Mouse (Mus musculus) stomach, postnatal 0 days (tissue): ENCODE measurements around the gene Zfhx3. TPM values are rescaled to one million over a fixed set of nuclear protein-coding genes. Genes with fewer than 3 reads are reported as not detected.

ENCODE experiments used
- ATAC-seq: fragments of 200-750 bp; cut with Nextera tagmentation; 2 replicates; pipeline ENCODE4 v1.8.0; 2017; ENCODE audit not compliant: low FRiP score, low TSS enrichment
- DNase-seq: peaks from one replicate; pipeline ENCODE4 v3.0.0-alpha.2; 2016; ENCODE audit warnings: low spot score
- H3K27ac ChIP-seq: fragments of 300-500 bp; sonication (generic); replicated peaks from 2 replicates; pipeline ENCODE4 v1.5.1; 2014; ENCODE audit warnings: mild to moderate bottlenecking, control low read depth
- H3K27me3 ChIP-seq: fragments of 300-500 bp; sonication (generic); 2 replicates; pipeline ENCODE4 v1.6.1; 2014; ENCODE audit warnings: low read length; ENCODE audit not compliant: control insufficient read depth, insufficient read depth
- H3K36me3 ChIP-seq: fragments of 300-500 bp; sonication (generic); 2 replicates; pipeline ENCODE4 v1.6.1; 2014; ENCODE audit warnings: low read length, mixed read lengths; ENCODE audit not compliant: control insufficient read depth, insufficient read depth
- H3K4me1 ChIP-seq: fragments of 300-500 bp; sonication (generic); replicated peaks from 2 replicates; pipeline ENCODE4 v1.6.1; 2014; ENCODE audit warnings: antibody characterized with exemption; ENCODE audit not compliant: control insufficient read depth, insufficient read depth
- H3K4me2 ChIP-seq: fragments of 300-500 bp; sonication (generic); replicated peaks from 2 replicates; pipeline ENCODE4 v1.6.1; 2014; ENCODE audit warnings: low read depth, mild to moderate bottlenecking, control low read depth, moderate library complexity
- H3K4me3 ChIP-seq: fragments of 300-500 bp; sonication (generic); 2 replicates; pipeline ENCODE4 v1.5.1; 2014; ENCODE audit warnings: low read depth, low read length, control low read depth
- H3K9ac ChIP-seq: fragments of 300-500 bp; sonication (generic); 2 replicates; pipeline ENCODE4 v1.6.1; 2014; ENCODE audit warnings: mild to moderate bottlenecking, low read length, control low read depth, mixed read lengths
- H3K9me3 ChIP-seq: fragments of 300-500 bp; sonication (generic); 2 replicates; pipeline ENCODE4 v1.6.1; 2016; ENCODE audit warnings: low read length; ENCODE audit not compliant: control insufficient read depth
- CTCF ChIP-seq: IDR thresholded peaks from 2 replicates; pipeline ENCODE4 v1.5.1; 2016; ENCODE audit warnings: antibody characterized with exemption, low read depth, mild to moderate bottlenecking, moderate library complexity
- EP300 ChIP-seq: optimal IDR thresholded peaks from 2 replicates; pipeline ENCODE3; 2016; ENCODE audit warnings: antibody characterized with exemption
- WGBS: fragments of 180-500 bp; shearing (Covaris S2); extraction: QIAGEN DNeasy Blood & Tissue Kit; methylation state at CpG from one replicate; pipeline ENCODE4 v1.1.7; 2014; 5-methylcytosine and 5-hydroxymethylcytosine counted together
- polyA plus RNA-seq: library from polyadenylated mRNA; unstranded; fragments of >200 nt; fragmentation: Nextera tagmentation; extraction: Ambion mirVana; gene quantifications from 2 replicates; pipeline ENCODE4 v1.2.1, GENCODE M21; 2015

Gene Zfhx3
- polyA plus RNA-seq, 1 experiment from 2014 or later, result 4.6 TPM

- WGBS, result 75% methylated on average over 8 of the region's 8 CpGs
- H3K4me2 ChIP-seq, result no peak overlapping the region
- no peaks in the 10 kb centered on the region for H3K36me3 ChIP-seq
- no peak for TF ChIP-seq CTCF
- no peak for TF ChIP-seq EP300
- H3K4me1 ChIP-seq, result no peaks in the 10 kb centered on the region
- H3K9me3 ChIP-seq, result no peaks in the 10 kb centered on the region
- H3K27ac ChIP-seq, result no peak overlapping the region
- no peak overlapping the region for H3K4me3 ChIP-seq
- no peak overlapping the region for H3K9ac ChIP-seq
- DNase-seq (no peak), ATAC-seq (no peak)
- H3K27me3 ChIP-seq, result no peaks in the 10 kb centered on the region
Observed at GRCm38 (mm10) chr8:107957566-107957965, 15.1 kb downstream of the Zfhx3 start.

- no peaks in the 10 kb centered on the region for H3K9me3 ChIP-seq
- ATAC-seq (no peak), DNase-seq (no peak)
- no peaks in the 10 kb centered on the region for H3K36me3 ChIP-seq
- 24% methylated on average over 11 of the region's 11 CpGs for WGBS
- H3K4me3 ChIP-seq, result no peak overlapping the region
- H3K9ac ChIP-seq, result no peak overlapping the region
- H3K27me3 ChIP-seq, result no peaks in the 10 kb centered on the region
- TF ChIP-seq CTCF, result no peak
- no peak for TF ChIP-seq EP300
- peak overlapping the region; percentile 23 for H3K4me2 ChIP-seq
- H3K27ac ChIP-seq, result no peak overlapping the region
- no peaks in the 10 kb centered on the region for H3K4me1 ChIP-seq
Observed at GRCm38 (mm10) chr8:107960466-107960865, 18.0 kb downstream of the Zfhx3 start.

GRCm38 (mm10) chr8:107960878-107961277 is 18.4 kb downstream of the Zfhx3 start:
- no peaks in the 10 kb centered on the region for H3K9me3 ChIP-seq
- H3K4me1 ChIP-seq, result no peaks in the 10 kb centered on the region
- DNase-seq (no peak), ATAC-seq (no peak)
- no peaks in the 10 kb centered on the region for H3K36me3 ChIP-seq
- no peak overlapping the region for H3K4me3 ChIP-seq
- peak overlapping the region; percentile 23; the same call in 1 of the 2 replicates for H3K4me2 ChIP-seq
- 28% methylated on average over 8 of the region's 8 CpGs for whole genome bisulfite sequencing
- H3K9ac ChIP-seq, result no peak overlapping the region
- TF ChIP-seq EP300 (no peak), CTCF (no peak)
- no peak overlapping the region for H3K27ac ChIP-seq
- H3K27me3 ChIP-seq, result no peaks in the 10 kb centered on the region

- TF ChIP-seq CTCF, result no peak
- no peak for TF ChIP-seq EP300
- Histone ChIP-seq H3K4me2 (no peak overlapping the region), H3K27ac (no peak overlapping the region), H3K9ac (no peak overlapping the region), H3K9me3 (no peaks in the 10 kb centered on the region), H3K27me3 (no peaks in the 10 kb centered on the region), H3K4me3 (no peak overlapping the region), H3K36me3 (no peaks in the 10 kb centered on the region), H3K4me1 (no peaks in the 10 kb centered on the region)
- ATAC-seq (no peak), DNase-seq (no peak)
- 57% methylated on average over 4 of the region's 4 CpGs for WGBS
Observed at GRCm38 (mm10) chr8:107972198-107972597, 29.8 kb downstream of the Zfhx3 start.

GRCm38 (mm10) chr8:107974451-107974850 is 32.0 kb downstream of the Zfhx3 start:
- no peak overlapping the region for H3K27ac ChIP-seq
- TF ChIP-seq CTCF, result no peak
- no peak for TF ChIP-seq EP300
- no peak overlapping the region for H3K4me2 ChIP-seq
- no peaks in the 10 kb centered on the region for H3K4me1 ChIP-seq
- DNase-seq (no peak), ATAC-seq (no peak)
- no peaks in the 10 kb centered on the region for H3K9me3 ChIP-seq
- H3K9ac ChIP-seq, result no peak overlapping the region
- WGBS, result 69% methylated on average over 13 of the region's 13 CpGs
- no peak overlapping the region for H3K4me3 ChIP-seq
- no peaks in the 10 kb centered on the region for H3K36me3 ChIP-seq
- H3K27me3 ChIP-seq, result no peaks in the 10 kb centered on the region

- H3K27me3 ChIP-seq, result no peaks in the 10 kb centered on the region
- H3K4me3 ChIP-seq, result no peak overlapping the region
- H3K27ac ChIP-seq, result no peak overlapping the region
- H3K36me3 ChIP-seq, result no peaks in the 10 kb centered on the region
- H3K4me1 ChIP-seq, result no peaks in the 10 kb centered on the region
- no peak overlapping the region for H3K4me2 ChIP-seq
- no peak for ATAC-seq
- no peak overlapping the region for H3K9ac ChIP-seq
- DNase-seq, result no peak
- no peak for TF ChIP-seq EP300
- no peak for TF ChIP-seq CTCF
- WGBS, result 78% methylated on average over 1 of the region's 1 CpGs
- H3K9me3 ChIP-seq, result no peaks in the 10 kb centered on the region
Observed at GRCm38 (mm10) chr8:107978247-107978646, 35.8 kb downstream of the Zfhx3 start.
